Mouse (Mus musculus) midbrain, postnatal 0 days (tissue): Measurements from ENCODE around the gene Eya2. TPM values are rescaled to one million over a fixed set of nuclear protein-coding genes. Genes with fewer than 3 reads are reported as not detected.

Source experiments
- ATAC-seq: fragments of 200-750 bp; cut with Nextera tagmentation; 2 replicates; pipeline ENCODE4 v1.8.0; 2017; ENCODE audit warnings: moderate number of reproducible peaks, mild to moderate bottlenecking, moderate TSS enrichment, moderate library complexity; ENCODE audit not compliant: low FRiP score
- DNase-seq: peaks from one replicate; pipeline ENCODE4 v3.0.0-alpha.2; 2015; ENCODE audit warnings: low spot score
- H3K27ac ChIP-seq: fragments of 300-500 bp; sonication (generic); 2 replicates; pipeline ENCODE4 v1.5.1; 2014; ENCODE audit warnings: low read depth, mild to moderate bottlenecking, low read length, mixed read lengths
- H3K27me3 ChIP-seq: fragments of 300-500 bp; sonication (generic); 2 replicates; pipeline ENCODE4 v1.6.1; 2014; ENCODE audit warnings: low read length, control low read depth, mixed read lengths; ENCODE audit not compliant: insufficient read depth
- H3K36me3 ChIP-seq: fragments of 300-500 bp; sonication (generic); 2 replicates; pipeline ENCODE4 v1.6.1; 2014; ENCODE audit warnings: low read length, control low read depth, mixed read lengths; ENCODE audit not compliant: insufficient read depth
- H3K4me1 ChIP-seq: fragments of 300-500 bp; sonication (generic); 2 replicates; pipeline ENCODE4 v1.6.1; 2014; ENCODE audit warnings: mild to moderate bottlenecking, control low read depth, antibody characterized with exemption, low read length, mixed read lengths; ENCODE audit not compliant: insufficient read depth
- H3K4me2 ChIP-seq: fragments of 300-500 bp; sonication (generic); 2 replicates; pipeline ENCODE4 v1.6.1; 2014; ENCODE audit warnings: low read depth, mild to moderate bottlenecking, low read length, mixed read lengths; ENCODE audit not compliant: poor library complexity, severe bottlenecking
- H3K4me3 ChIP-seq: fragments of 300-500 bp; sonication (generic); 2 replicates; pipeline ENCODE4 v1.5.1; 2014; ENCODE audit warnings: low read depth, mild to moderate bottlenecking, low read length, moderate library complexity
- H3K9ac ChIP-seq: fragments of 300-500 bp; sonication (generic); replicated peaks from 2 replicates; pipeline ENCODE4 v1.6.1; 2014; ENCODE audit warnings: mild to moderate bottlenecking, low read length, moderate library complexity, mixed read lengths; ENCODE audit not compliant: poor library complexity, severe bottlenecking
- H3K9me3 ChIP-seq: fragments of 300-500 bp; sonication (generic); 2 replicates; pipeline ENCODE4 v1.6.1; 2016; ENCODE audit warnings: low read length, control low read depth
- CTCF ChIP-seq: IDR thresholded peaks from 2 replicates; pipeline ENCODE4 v1.5.1; 2016; ENCODE audit warnings: antibody characterized with exemption, mild to moderate bottlenecking
- WGBS: fragments of 180-500 bp; shearing (Covaris S2); extraction: QIAGEN DNeasy Blood & Tissue Kit; methylation state at CpG from one replicate; pipeline ENCODE4 v1.1.7; 2014; 5-methylcytosine and 5-hydroxymethylcytosine counted together
- polyA plus RNA-seq: library from polyadenylated mRNA; unstranded; fragments of >200 nt; fragmentation: Nextera tagmentation; extraction: Ambion mirVana; gene quantifications from 2 replicates; pipeline ENCODE4 v1.2.1, GENCODE M21; 2015
- total RNA-seq: library from RNA; depleted of rRNA; stranded (reverse); fragments of >200 nt; gene quantifications from 2 replicates; pipeline ENCODE4 v1.2.3, GENCODE M21; 2014

Gene Eya2
- total and polyA plus RNA-seq, 2 experiments from 2014 or later = 7.1 to 21.6 TPM

GRCm38 (mm10) chr2:165643596-165643995 is 48.8 kb downstream of the Eya2 start:
- no peak for DNase-seq
- Histone ChIP-seq H3K4me2 (no peak overlapping the region), H3K4me1 (no peaks in the 10 kb centered on the region), H3K9me3 (no peaks in the 10 kb centered on the region), H3K36me3 (no peaks in the 10 kb centered on the region), H3K4me3 (no peak overlapping the region), H3K9ac (no peak overlapping the region), H3K27me3 (no peaks in the 10 kb centered on the region), H3K27ac (no peak overlapping the region)
- 72% methylated on average over 3 of the region's 3 CpGs for WGBS
- TF ChIP-seq CTCF = no peak
- no peak for ATAC-seq

GRCm38 (mm10) chr2:165644057-165644456 is 49.2 kb downstream of the Eya2 start:
- H3K36me3 ChIP-seq = no peaks in the 10 kb centered on the region
- H3K27ac ChIP-seq = no peak overlapping the region
- H3K9me3 ChIP-seq = no peaks in the 10 kb centered on the region
- H3K27me3 ChIP-seq = no peaks in the 10 kb centered on the region
- DNase-seq (no peak), ATAC-seq (no peak)
- no peaks in the 10 kb centered on the region for H3K4me1 ChIP-seq
- no peak for TF ChIP-seq CTCF
- no peak overlapping the region for H3K4me3 ChIP-seq
- H3K9ac ChIP-seq = no peak overlapping the region
- no peak overlapping the region for H3K4me2 ChIP-seq
- WGBS = 77% methylated on average over 9 of the region's 9 CpGs

DNA sequence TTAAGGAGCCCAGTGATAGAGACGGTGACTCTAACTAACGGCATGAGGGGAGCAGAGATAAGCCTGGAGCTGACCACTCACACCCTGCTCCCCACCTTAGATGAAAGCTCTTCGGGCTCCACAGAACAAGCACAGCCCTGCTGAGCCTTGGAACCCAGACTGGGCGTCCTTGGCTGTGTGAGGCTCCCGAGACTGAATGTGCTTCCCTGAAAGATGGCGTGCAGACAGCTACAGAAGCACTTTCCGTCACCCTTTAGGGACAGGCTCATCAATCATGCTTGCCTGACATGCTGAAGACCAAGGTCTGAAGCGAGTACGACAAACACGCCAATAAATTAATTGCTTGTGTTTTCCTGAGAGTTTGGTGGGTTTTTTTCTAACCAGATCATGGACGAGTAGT is 56.2 kb downstream of the Eya2 start:
- ATAC-seq (no peak), DNase-seq (no peak)
- TF ChIP-seq CTCF = no peak
- H3K4me3 ChIP-seq = no peak overlapping the region
- no peaks in the 10 kb centered on the region for H3K9me3 ChIP-seq
- H3K27me3 ChIP-seq = no peaks in the 10 kb centered on the region
- peaks cover 4% of the 10 kb centered on the region; the same call in 1 of the 2 replicates for H3K4me1 ChIP-seq
- H3K9ac ChIP-seq = no peak overlapping the region
- H3K36me3 ChIP-seq = no peaks in the 10 kb centered on the region
- no peak overlapping the region for H3K27ac ChIP-seq
- no peak overlapping the region for H3K4me2 ChIP-seq
- 87% methylated on average over 11 of the region's 11 CpGs for WGBS

DNA sequence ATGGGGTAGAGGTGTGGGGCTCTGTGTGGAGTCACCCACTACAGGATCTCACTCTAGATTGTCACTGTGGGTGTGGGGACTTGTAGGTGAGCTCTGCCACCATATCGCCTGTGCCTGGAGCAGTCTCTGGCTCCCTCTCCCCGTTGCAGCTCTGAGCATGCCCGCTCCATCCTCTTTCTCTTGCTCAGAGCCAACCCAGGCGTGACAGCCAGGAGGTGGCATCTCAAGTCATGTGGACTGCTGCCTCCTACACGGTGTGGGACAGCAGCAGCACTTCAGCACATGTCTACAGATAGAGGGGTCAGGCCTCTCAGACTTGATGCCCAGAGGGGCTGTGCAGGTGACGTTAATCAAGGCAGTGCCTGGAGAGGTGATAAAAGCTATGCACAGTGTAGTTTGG is 57.4 kb downstream of the Eya2 start:
- no peak for DNase-seq
- no peak overlapping the region for H3K27ac ChIP-seq
- no peaks in the 10 kb centered on the region for H3K9me3 ChIP-seq
- no peak for TF ChIP-seq CTCF
- H3K4me3 ChIP-seq = no peak overlapping the region
- 73% methylated on average over 6 of the region's 6 CpGs for WGBS
- no peak overlapping the region for H3K9ac ChIP-seq
- H3K36me3 ChIP-seq = no peaks in the 10 kb centered on the region
- ATAC-seq = no peak
- no peaks in the 10 kb centered on the region for H3K27me3 ChIP-seq
- H3K4me1 ChIP-seq = peaks cover 7% of the 10 kb centered on the region; the same call in 1 of the 2 replicates
- no peak overlapping the region for H3K4me2 ChIP-seq

DNA sequence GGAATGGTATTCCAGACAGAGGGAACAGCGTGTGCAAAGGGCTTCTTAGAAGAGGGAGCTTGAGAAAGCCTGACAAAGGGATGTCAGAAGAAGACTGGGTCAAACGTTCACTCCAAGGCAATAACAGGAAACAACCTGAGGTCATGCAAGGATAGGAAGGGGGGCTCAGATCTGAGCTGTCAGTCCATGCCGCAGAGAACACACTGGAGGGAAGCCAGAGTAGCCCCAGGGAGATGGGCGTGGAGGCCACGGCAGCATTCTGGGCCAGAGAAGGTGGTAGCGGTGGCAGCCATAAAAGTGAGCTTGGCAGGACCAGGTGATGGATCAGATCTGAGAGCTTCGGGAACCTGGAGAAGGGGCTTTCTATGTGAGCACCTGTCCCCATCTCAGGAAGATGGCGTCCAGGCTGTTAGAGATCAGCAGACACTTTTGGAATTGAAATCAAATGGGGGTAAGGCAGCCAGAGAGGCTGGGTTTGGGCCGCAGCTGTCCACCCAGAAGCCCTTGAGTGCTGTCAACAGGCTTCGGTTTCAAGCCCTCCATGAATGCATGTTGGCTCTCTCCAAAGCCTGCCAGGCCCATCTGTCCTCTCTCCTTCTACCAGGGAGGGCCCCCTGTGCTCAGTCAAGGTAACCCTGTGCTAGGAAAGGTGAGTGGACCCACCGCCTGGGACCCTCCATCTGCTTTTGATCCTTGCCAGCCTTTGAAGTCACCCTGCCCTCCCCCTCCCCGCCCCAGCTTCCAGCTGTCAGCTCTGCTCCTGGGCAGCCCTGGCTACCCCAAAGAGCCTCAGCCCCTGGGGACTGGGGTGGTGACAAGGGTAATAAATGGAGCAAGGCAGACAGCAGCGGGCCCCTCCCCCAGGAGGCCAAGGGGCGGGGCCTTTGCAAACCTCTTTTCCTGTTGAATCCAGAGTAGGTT is 58.4 kb downstream of the Eya2 start:
- no peak for TF ChIP-seq CTCF
- whole genome bisulfite sequencing = 44% methylated on average over 14 of the region's 14 CpGs
- Histone ChIP-seq H3K27ac (no peak overlapping the region), H3K4me2 (no peak overlapping the region), H3K27me3 (no peaks in the 10 kb centered on the region), H3K9me3 (no peaks in the 10 kb centered on the region), H3K4me3 (no peak overlapping the region), H3K36me3 (no peaks in the 10 kb centered on the region), H3K9ac (no peak overlapping the region), H3K4me1 (peaks cover 7% of the 10 kb centered on the region; the same call in 1 of the 2 replicates)
- ATAC-seq = 0 out of 2 replicates have a peak, but pooled peaks have one; percentile 23
- DNase-seq = peak; percentile 39

DNA sequence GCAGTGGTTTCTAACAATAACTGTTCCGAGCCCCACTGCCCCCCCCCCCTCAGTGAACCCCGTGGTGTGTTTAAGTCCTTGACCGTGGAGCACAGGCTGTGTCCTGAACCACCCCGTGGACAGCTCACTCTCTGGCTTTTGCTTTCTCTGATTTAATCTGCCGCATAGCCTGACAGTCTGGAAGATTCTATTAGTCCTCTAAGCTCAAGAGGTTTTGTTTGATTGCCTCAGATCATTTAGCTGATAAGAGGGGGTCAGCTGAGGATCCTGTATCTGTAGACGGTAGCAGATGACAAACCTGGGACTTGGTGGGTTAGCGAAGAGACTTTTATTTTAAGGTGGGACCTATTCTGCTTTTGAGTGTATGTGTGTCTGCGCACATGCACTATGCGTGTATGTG is 59.3 kb downstream of the Eya2 start:
- Histone ChIP-seq H3K36me3 (no peaks in the 10 kb centered on the region), H3K9ac (no peak overlapping the region), H3K27me3 (no peaks in the 10 kb centered on the region), H3K9me3 (no peaks in the 10 kb centered on the region), H3K4me2 (no peak overlapping the region), H3K4me3 (no peak overlapping the region), H3K4me1 (peaks cover 7% of the 10 kb centered on the region; the same call in 1 of the 2 replicates), H3K27ac (no peak overlapping the region)
- DNase-seq (no peak), ATAC-seq (no peak)
- TF ChIP-seq CTCF = no peak
- WGBS = 49% methylated on average over 9 of the region's 9 CpGs
